Mouse (Mus musculus) limb, embryonic 12.5 days (tissue): Measurements from ENCODE around the gene Cnot11. TPM values are rescaled to one million over a fixed set of nuclear protein-coding genes. Genes with fewer than 3 reads are reported as not detected.
"Not testable (repeated sequence)": the region's sequence is repeated elsewhere in the genome, so short reads cannot be mapped to it uniquely, and the experiment has no call there.

Source experiments
- ATAC-seq: fragments of 200-750 bp; cut with Nextera tagmentation; 2 replicates; pipeline ENCODE4 v1.8.0; 2017; ENCODE audit warnings: low read depth, moderate TSS enrichment; ENCODE audit not compliant: insufficient number of reproducible peaks, insufficient read depth, low FRiP score, low TSS enrichment
- H3K27ac ChIP-seq: fragments of 300-500 bp; sonication (generic); 2 replicates; pipeline ENCODE4 v1.5.1; 2016; ENCODE audit warnings: mild to moderate bottlenecking, moderate library complexity
- H3K27me3 ChIP-seq: fragments of 300-500 bp; sonication (generic); 2 replicates; pipeline ENCODE4 v1.6.1; 2016; ENCODE audit warnings: mild to moderate bottlenecking, moderate library complexity
- H3K36me3 ChIP-seq: fragments of 300-500 bp; sonication (generic); 2 replicates; pipeline ENCODE4 v1.6.1; 2016; ENCODE audit warnings: mild to moderate bottlenecking, moderate library complexity
- H3K4me1 ChIP-seq: fragments of 300-500 bp; sonication (generic); replicated peaks from 2 replicates; pipeline ENCODE4 v1.6.1; 2016
- H3K4me2 ChIP-seq: fragments of 300-500 bp; sonication (generic); 2 replicates; pipeline ENCODE4 v1.6.1; 2016; ENCODE audit warnings: mild to moderate bottlenecking, moderate library complexity
- H3K4me3 ChIP-seq: fragments of 300-500 bp; sonication (generic); replicated peaks from 2 replicates; pipeline ENCODE4 v1.5.1; 2016; ENCODE audit warnings: mild to moderate bottlenecking
- H3K9ac ChIP-seq: fragments of 300-500 bp; sonication (generic); replicated peaks from 2 replicates; pipeline ENCODE4 v1.6.1; 2016; ENCODE audit warnings: mild to moderate bottlenecking, moderate library complexity
- H3K9me3 ChIP-seq: fragments of 300-500 bp; sonication (generic); 2 replicates; pipeline ENCODE4 v1.6.1; 2016; ENCODE audit warnings: mild to moderate bottlenecking, moderate library complexity
- WGBS: fragments of 180-500 bp; shearing (Covaris S2); methylation state at CpG from one replicate; pipeline ENCODE4 v1.1.7; 2016; 5-methylcytosine and 5-hydroxymethylcytosine counted together
- polyA plus RNA-seq: library from polyadenylated mRNA; unstranded; fragments of >200 nt; fragmentation: Nextera tagmentation; extraction: Ambion mirVana; gene quantifications from 2 replicates; pipeline ENCODE4 v1.2.1, GENCODE M21; 2016

Gene Cnot11
- polyA plus RNA-seq, 1 experiment from 2014 or later, result 35.5 TPM

- ATAC-seq, result no peak
- Histone ChIP-seq H3K9ac (no peak overlapping the region), H3K27ac (no peak overlapping the region), H3K36me3 (no peaks in the 10 kb centered on the region), H3K4me2 (no peak overlapping the region), H3K4me1 (peaks cover 6% of the 10 kb centered on the region), H3K27me3 (no peaks in the 10 kb centered on the region), H3K4me3 (no peak overlapping the region), H3K9me3 (no peaks in the 10 kb centered on the region)
- 84% methylated on average over 2 of the region's 3 CpGs for WGBS
These were observed 46.4 kb downstream of the Cnot11 start for GRCm38 (mm10) chr1:39581215-39581614.

- WGBS, result 93% methylated on average over 9 of the region's 9 CpGs
- no peak overlapping the region for H3K4me2 ChIP-seq
- no peaks in the 10 kb centered on the region for H3K4me1 ChIP-seq
- no peak overlapping the region for H3K27ac ChIP-seq
- H3K4me3 ChIP-seq, result no peak overlapping the region
- H3K9ac ChIP-seq, result no peak overlapping the region
- no peaks in the 10 kb centered on the region for H3K27me3 ChIP-seq
- no peaks in the 10 kb centered on the region for H3K36me3 ChIP-seq
- no peak for ATAC-seq
- H3K9me3 ChIP-seq, result no peaks in the 10 kb centered on the region
These were observed 48.4 kb downstream of the Cnot11 start for GRCm38 (mm10) chr1:39583173-39583572.

- 67% methylated on average over 9 of the region's 9 CpGs for WGBS
- H3K4me2 ChIP-seq, result no peak overlapping the region
- no peaks in the 10 kb centered on the region for H3K36me3 ChIP-seq
- no peaks in the 10 kb centered on the region for H3K9me3 ChIP-seq
- no peaks in the 10 kb centered on the region for H3K27me3 ChIP-seq
- no peaks in the 10 kb centered on the region for H3K4me1 ChIP-seq
- no peak for ATAC-seq
- no peak overlapping the region for H3K4me3 ChIP-seq
- H3K27ac ChIP-seq, result no peak overlapping the region
- no peak overlapping the region for H3K9ac ChIP-seq
These were observed 50.6 kb downstream of the Cnot11 start for GRCm38 (mm10) chr1:39585416-39585815.

- Histone ChIP-seq H3K27me3 (no peaks in the 10 kb centered on the region), H3K9me3 (no peaks in the 10 kb centered on the region), H3K4me1 (no peaks in the 10 kb centered on the region), H3K27ac (no peak overlapping the region), H3K4me3 (no peak overlapping the region), H3K4me2 (no peak overlapping the region), H3K9ac (no peak overlapping the region), H3K36me3 (no peaks in the 10 kb centered on the region)
- WGBS, result 72% methylated on average over 5 of the region's 5 CpGs
- ATAC-seq, result no peak
These were observed 55.4 kb downstream of the Cnot11 start for GRCm38 (mm10) chr1:39590193-39590592.

GRCm38 (mm10) chr1:39591557-39591956 is 56.8 kb downstream of the Cnot11 start:
- not testable (repeated sequence) for ATAC-seq, H3K27me3 ChIP-seq, H3K27ac ChIP-seq, H3K4me1 ChIP-seq, H3K9ac ChIP-seq, H3K9me3 ChIP-seq, H3K4me2 ChIP-seq, H3K4me3 ChIP-seq, H3K36me3 ChIP-seq
- WGBS, result 57% methylated on average over 1 of the region's 1 CpGs

GRCm38 (mm10) chr1:39592090-39592489 is 57.3 kb downstream of the Cnot11 start:
- H3K4me3 ChIP-seq, result no peak overlapping the region
- no peak for ATAC-seq
- no peak overlapping the region for H3K4me2 ChIP-seq
- H3K9me3 ChIP-seq, result no peaks in the 10 kb centered on the region
- WGBS, result 74% methylated on average over 4 of the region's 4 CpGs
- H3K27ac ChIP-seq, result no peak overlapping the region
- no peak overlapping the region for H3K9ac ChIP-seq
- no peaks in the 10 kb centered on the region for H3K36me3 ChIP-seq
- H3K4me1 ChIP-seq, result no peaks in the 10 kb centered on the region
- H3K27me3 ChIP-seq, result no peaks in the 10 kb centered on the region

- H3K9ac ChIP-seq, result no peak overlapping the region
- no peaks in the 10 kb centered on the region for H3K4me1 ChIP-seq
- H3K27me3 ChIP-seq, result no peaks in the 10 kb centered on the region
- H3K9me3 ChIP-seq, result no peaks in the 10 kb centered on the region
- no peak overlapping the region for H3K4me2 ChIP-seq
- H3K36me3 ChIP-seq, result no peaks in the 10 kb centered on the region
- WGBS, result 53% methylated on average over 10 of the region's 10 CpGs
- no peak for ATAC-seq
- H3K27ac ChIP-seq, result no peak overlapping the region
- no peak overlapping the region for H3K4me3 ChIP-seq
These were observed 59.0 kb downstream of the Cnot11 start for GRCm38 (mm10) chr1:39593836-39594235.

Other genes with a start within 250 kb of the Cnot11 start
- gene Rpl31, start 167.2 kb upstream of the Cnot11 start, polyA plus RNA-seq, result 525 and 543 TPM in 2 replicates
- gene Tbc1d8, start 56.2 kb upstream of the Cnot11 start, polyA plus RNA-seq, result 8.9 and 10.9 TPM in 2 replicates
- gene Rnf149, start 42.4 kb downstream of the Cnot11 start, polyA plus RNA-seq, result 36.4 and 39.4 TPM in 2 replicates
- 0.15 and 0.23 TPM in 2 replicates for gene Creg2, start 116.5 kb downstream of the Cnot11 start, polyA plus RNA-seq
- gene Rfx8, start 186.0 kb downstream of the Cnot11 start, polyA plus RNA-seq, result 1.5 and 1.7 TPM in 2 replicates